Mouse (Mus musculus): ENCODE measurements at regions not wholly inside any gene's neighbourhood (a gene's known extent, or its start where the extent isn't known, plus 50 kb on each side); places are given as distances from the start of the nearest gene placed in this dataset.
A peak's percentile ranks its signal among the peaks of the same experiment; 100 is the strongest.
"Not testable (repeated sequence)": the region's sequence is repeated elsewhere in the genome, so short reads cannot be mapped to it uniquely, and the experiment has no call there.

DNA sequence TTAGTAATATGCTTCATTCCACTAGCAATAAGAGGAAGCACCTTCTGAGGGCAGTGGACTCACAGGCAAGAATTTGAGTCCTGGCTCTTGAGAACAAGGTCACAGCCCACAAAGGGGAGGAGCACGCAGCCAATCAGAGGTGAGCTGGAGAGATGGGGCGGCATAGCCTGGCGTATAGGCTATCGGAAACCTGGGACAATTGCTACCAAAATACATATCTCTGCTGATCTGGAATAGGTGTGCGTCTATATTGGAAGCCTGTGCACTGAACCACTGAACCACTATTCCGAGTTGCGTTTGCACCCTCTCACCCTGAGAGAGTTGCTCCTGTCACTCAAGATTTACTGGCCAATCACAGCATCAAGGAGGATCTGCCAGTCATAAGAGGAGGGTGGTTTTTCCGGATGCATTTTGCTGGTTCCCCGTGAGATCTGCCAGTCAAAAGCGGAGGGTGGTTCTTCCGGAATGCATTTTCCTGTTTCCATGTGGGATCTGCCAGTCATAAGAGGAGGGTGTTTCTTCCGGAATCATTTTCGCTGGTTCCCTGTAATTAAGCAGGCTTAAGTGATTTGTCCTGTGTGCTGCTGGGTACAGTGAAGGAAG is 80.1 kb upstream of the Riok2 start:
- H3K27me3 ChIP-seq (ENCODE audit: low read depth, poor library complexity, severe bottlenecking); H3K36me3 ChIP-seq; H3K9me3 ChIP-seq (replicated peaks); H3K4me1 ChIP-seq: not testable (repeated sequence)
- DNase-seq (ENCODE audit: low spot score), result peak; percentile 78
- peak overlapping the region; percentile 79 for H3K27ac ChIP-seq (replicated peaks)
- under 1% methylated on average over 13 of the region's 13 CpGs for WGBS
- peak overlapping the region; percentile 57 for H3K4me3 ChIP-seq

DNA sequence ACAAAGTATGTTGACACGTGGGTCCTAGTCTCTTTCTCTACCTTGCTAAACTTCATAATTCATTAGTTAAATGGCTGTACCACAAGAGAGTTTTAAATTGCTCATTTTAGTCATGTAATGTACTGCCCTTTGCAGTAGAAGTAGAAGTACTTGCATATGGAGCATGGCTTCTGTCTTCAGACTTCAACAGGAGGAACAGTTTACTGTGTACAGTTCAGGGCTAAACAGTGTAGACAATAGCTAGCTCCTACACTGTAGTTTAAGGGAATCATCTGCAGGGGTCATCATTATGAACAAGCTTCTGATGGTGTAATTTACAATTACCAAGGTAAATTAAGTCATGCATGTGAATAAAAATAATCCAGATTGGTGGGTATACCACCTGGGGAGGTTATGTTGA is 79.1 kb upstream of the Riok2 start:
- DNase-seq (ENCODE audit: low spot score); H3K27me3 ChIP-seq (ENCODE audit: low read depth, poor library complexity, severe bottlenecking); H3K36me3 ChIP-seq; H3K4me1 ChIP-seq; H3K27ac ChIP-seq (replicated peaks); H3K9me3 ChIP-seq (replicated peaks): not testable (repeated sequence)
- 10% methylated on average over 1 of the region's 1 CpGs for WGBS
- peak overlapping the region; percentile 57 for H3K4me3 ChIP-seq

DNA sequence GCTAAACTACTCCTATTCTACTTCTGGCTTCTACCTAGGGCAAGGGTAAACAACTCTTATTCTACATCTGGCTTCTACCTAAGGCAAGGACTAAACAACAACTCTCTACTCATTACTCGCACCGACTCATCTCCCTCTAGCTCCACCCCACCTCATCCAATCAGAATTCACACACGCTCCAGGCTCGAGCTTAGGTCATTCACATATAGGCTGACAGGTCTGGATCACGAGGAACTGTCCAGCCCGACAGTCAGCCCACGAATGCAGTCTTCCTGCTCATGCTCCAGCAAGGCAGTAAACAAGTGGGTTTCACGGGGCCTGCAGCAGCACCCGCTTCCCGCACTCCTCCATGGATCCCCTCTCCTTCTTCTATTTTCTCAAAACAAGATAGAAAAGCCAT is 70.6 kb upstream of the Riok2 start:
- not testable (repeated sequence) for H3K27me3 ChIP-seq (ENCODE audit: low read depth, poor library complexity, severe bottlenecking); H3K27ac ChIP-seq (replicated peaks); DNase-seq (ENCODE audit: low spot score); H3K4me1 ChIP-seq; H3K4me3 ChIP-seq
- H3K9me3 ChIP-seq (replicated peaks), result peaks cover 64% of the 10 kb centered on the region
- 94% methylated on average over 10 of the region's 10 CpGs for WGBS
- H3K36me3 ChIP-seq, result peaks cover 15% of the 10 kb centered on the region

Measured in midbrain, embryonic 10.5 days (tissue).